Mouse (Mus musculus) lung, postnatal 0 days (tissue): ENCODE measurements around the gene Slfn8.
"Not testable (repeated sequence)": the region's sequence is repeated elsewhere in the genome, so short reads cannot be mapped to it uniquely, and the experiment has no call there.

Experiments
- CTCF ChIP-seq: IDR thresholded peaks from 2 replicates; pipeline ENCODE4 v1.5.1; 2016; ENCODE audit warnings: antibody characterized with exemption, mild to moderate bottlenecking
- EP300 ChIP-seq: IDR thresholded peaks from 2 replicates; pipeline ENCODE4 v1.6.1; 2016; ENCODE audit warnings: antibody characterized with exemption, mild to moderate bottlenecking, control low read depth

- TF ChIP-seq EP300, CTCF: not testable (repeated sequence)
These were observed 29.8 kb downstream of the Slfn8 start for GRCm38 (mm10) chr11:82990612-82991385.
